Mouse (Mus musculus): ENCODE data around the gene Ptprr.

Ptprr gene

DNA sequence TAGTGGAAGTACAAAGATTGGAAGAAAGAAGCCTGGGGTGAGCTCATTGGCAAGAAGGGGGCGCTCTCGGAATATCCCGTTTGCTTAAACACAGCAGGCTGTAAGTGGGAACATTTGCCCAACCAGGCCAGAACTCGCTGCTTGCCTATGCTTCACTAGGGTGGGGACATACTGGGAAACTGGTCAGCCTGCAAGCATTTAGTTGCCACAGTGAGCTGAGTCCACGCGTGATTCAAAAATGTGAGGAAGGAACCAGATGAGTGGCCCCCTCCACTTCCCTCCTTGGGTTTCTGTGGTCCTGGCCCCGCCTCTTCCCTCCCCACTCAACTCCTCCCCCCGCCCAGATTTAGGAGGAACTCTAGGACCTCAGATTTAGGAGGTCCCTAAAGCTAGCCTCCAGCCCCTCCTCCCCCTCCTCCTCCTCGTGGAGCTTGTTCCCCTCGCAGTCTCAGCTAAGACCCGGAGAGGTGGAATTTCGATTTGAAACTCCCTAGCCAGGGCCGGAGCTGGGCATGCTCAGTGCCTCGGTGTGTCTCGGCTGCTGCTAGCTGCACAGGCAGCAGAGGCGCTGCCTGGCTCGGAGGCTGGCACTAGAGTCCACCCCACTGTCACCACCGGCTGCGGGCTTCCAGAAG is at the start of gene Ptprr:
Gene Ptprr (plus strand): TSS at position 369 of the 635 bp plus-strand sequence.
- no peak for DNase-seq (ENCODE audit: low spot score in 2 of 2)

- DNase-seq (ENCODE audit: low spot score in 2 of 2), result no peak
These were observed 41.7 kb upstream of the Ptprr start for GRCm38 (mm10) chr10:115976345-115976744.

- peak; percentile 21 to 33 for DNase-seq (ENCODE audit: low spot score in 2 of 2)
These were observed 39.0 kb upstream of the Ptprr start for GRCm38 (mm10) chr10:115978992-115979391.

DNA sequence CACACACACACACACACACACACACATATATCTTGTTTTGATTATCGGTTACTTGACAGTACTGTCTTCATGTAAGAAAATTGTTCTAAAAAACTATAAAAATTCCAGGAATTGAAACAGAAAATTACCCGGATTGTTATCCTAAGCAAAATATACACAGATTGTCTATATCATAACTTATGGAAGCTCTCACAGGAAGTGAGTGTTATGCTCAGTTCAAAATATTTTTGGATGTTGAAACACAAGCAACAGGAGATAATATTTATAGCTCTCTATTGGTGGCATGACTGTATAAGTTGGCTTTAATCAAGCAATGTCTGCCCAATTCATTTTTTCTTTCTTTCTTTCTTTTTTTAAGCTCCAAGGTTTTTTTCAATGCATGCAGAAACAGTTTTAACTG is 38.0 kb upstream of the Ptprr start:
- no peak for DNase-seq (ENCODE audit: low spot score in 2 of 2)

GRCm38 (mm10) chr10:115984308-115984707 is 33.7 kb upstream of the Ptprr start:
- DNase-seq (ENCODE audit: low spot score in 2 of 2), result no peak

DNA sequence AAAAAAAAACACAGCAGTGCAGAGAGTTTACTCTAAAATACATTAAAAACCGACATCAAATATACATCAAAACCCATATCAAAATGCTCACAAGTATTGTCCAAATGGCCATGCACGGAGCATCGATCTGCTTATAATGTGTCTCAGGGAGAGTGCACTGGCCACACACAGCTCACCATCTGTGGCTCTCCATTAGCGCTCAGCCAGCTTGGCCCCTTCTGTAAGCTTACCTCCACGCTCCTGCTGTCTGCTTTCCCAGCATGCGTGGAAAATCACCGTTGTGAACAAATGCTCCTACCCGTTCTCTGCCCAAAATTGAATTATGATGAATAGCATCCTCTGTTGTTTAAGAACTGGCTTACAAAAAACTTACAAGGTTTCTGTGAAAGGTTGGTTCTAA is 16.2 kb upstream of the Ptprr start:
- DNase-seq (ENCODE audit: low spot score in 2 of 2), result no peak

- DNase-seq (ENCODE audit: low spot score in 2 of 2), result no peak
These were observed 11.3 kb upstream of the Ptprr start for GRCm38 (mm10) chr10:116006675-116007074.

- no peak for DNase-seq (ENCODE audit: low spot score in 2 of 2)
These were observed 473 bp downstream of the Ptprr start for GRCm38 (mm10) chr10:116018480-116018891.

GRCm38 (mm10) chr10:116019086-116019860 is 1.3 kb downstream of the Ptprr start:
- no peak for DNase-seq (ENCODE audit: low spot score in 2 of 2)

- DNase-seq (ENCODE audit: low spot score in 2 of 2), result no peak
These were observed 3.1 kb downstream of the Ptprr start for GRCm38 (mm10) chr10:116021081-116021480.

GRCm38 (mm10) chr10:116038150-116038549 is 20.1 kb downstream of the Ptprr start:
- no peak for DNase-seq (ENCODE audit: low spot score in 2 of 2)

DNA sequence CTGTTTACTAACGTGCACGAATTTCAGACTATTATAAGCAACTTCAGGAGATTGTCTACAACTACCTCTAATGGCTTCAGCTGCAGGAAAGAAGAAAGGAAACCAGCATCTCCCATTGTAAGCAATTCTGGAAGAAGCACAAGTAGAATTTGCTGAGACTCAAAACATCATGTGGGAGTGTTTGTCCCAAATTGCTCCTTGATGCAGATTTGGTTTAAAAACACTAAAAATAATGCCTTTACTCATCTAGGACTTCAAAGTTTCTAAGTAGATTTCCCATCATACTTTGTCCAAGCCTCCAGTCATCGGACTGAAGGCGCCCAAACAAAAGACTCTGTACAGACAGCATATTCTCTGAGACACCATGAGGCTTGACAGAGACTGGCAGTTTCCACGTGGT is 57.9 kb downstream of the Ptprr start:
- no peak for DNase-seq (ENCODE audit: low spot score in 2 of 2)

- DNase-seq (ENCODE audit: low spot score in 2 of 2), result no peak
These were observed 60.6 kb downstream of the Ptprr start for GRCm38 (mm10) chr10:116078636-116079035.

GRCm38 (mm10) chr10:116079396-116079795 is 61.4 kb downstream of the Ptprr start:
- no peak for DNase-seq (ENCODE audit: low spot score in 2 of 2)

DNA sequence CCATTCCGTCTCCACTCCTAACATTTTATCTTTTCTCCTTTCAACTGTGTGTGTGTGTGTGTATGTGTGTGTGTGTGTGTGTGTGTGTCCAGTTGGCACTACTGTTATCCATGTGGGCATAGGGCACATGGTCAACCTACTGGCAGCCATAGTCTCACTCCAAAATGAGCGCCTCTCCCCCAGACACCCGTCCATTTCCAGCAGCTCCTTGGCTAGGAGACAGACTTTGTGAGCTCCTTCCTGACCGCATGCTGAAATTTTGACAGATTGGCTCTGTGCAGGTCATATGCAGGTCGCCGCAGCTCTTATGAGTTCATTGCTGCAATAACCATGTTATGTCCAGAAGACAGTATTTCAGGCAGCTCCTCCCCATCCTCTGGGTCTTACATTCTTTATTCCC is 62.8 kb downstream of the Ptprr start:
- no peak for DNase-seq (ENCODE audit: low spot score in 2 of 2)

GRCm38 (mm10) chr10:116083965-116084364 is 66.0 kb downstream of the Ptprr start:
- DNase-seq (ENCODE audit: low spot score in 2 of 2), result no peak

GRCm38 (mm10) chr10:116096466-116096865 is 78.5 kb downstream of the Ptprr start:
- no peak for DNase-seq (ENCODE audit: low spot score in 2 of 2)

GRCm38 (mm10) chr10:116098470-116098869 is 80.5 kb downstream of the Ptprr start:
- DNase-seq (ENCODE audit: low spot score in 2 of 2), result no peak

GRCm38 (mm10) chr10:116108176-116108575 is 90.2 kb downstream of the Ptprr start:
- DNase-seq (ENCODE audit: low spot score in 2 of 2), result no peak

GRCm38 (mm10) chr10:116108730-116109129 is 90.7 kb downstream of the Ptprr start:
- no peak for DNase-seq (ENCODE audit: low spot score in 2 of 2)

DNA sequence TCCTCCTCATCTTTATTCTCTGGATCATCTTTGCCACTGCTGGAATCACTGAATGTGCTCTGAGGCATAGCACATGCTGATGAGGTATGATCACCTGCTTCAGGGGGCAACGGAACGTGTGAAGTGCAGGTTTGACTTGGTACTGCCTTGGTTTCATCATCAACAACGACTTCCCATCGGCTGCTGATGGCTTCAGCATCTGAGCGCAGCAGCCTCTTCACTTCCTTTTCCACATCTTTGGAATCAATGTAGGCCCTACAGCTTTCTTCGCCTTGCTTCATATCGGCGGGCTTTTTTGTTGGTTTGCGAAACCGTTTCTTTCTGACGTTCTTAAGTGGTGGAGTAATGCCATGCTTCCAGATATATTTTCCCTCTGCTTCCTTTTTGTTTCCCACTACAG is 94.9 kb downstream of the Ptprr start:
- DNase-seq (ENCODE audit: low spot score in 2 of 2), result no peak

- no peak for DNase-seq (ENCODE audit: low spot score in 2 of 2)
These were observed 96.0 kb downstream of the Ptprr start, which contains the start of gene 4933416C03Rik for GRCm38 (mm10) chr10:116113867-116114474. TSS of gene 4933416C03Rik (minus strand) at chr10:116113917.
